Mouse (Mus musculus) embryonic facial prominence, embryonic 14.5 days (tissue): ENCODE results near the gene Ube2m. TPM values are rescaled to one million over a fixed set of nuclear protein-coding genes. Genes with fewer than 3 reads are reported as not detected.

Experiments
- ATAC-seq: fragments of 200-750 bp; cut with Nextera tagmentation; 2 replicates; pipeline ENCODE4 v1.8.0; 2017; ENCODE audit warnings: low read depth, moderate number of reproducible peaks, moderate TSS enrichment
- DNase-seq: peaks from one replicate; pipeline ENCODE4 v3.0.0-alpha.2; 2015; ENCODE audit warnings: low spot score
- H3K27ac ChIP-seq: fragments of 300-500 bp; sonication (generic); replicated peaks from 2 replicates; pipeline ENCODE4 v1.5.1; 2014; ENCODE audit warnings: low read depth, mild to moderate bottlenecking, low read length, moderate library complexity
- H3K27me3 ChIP-seq: fragments of 300-500 bp; sonication (generic); replicated peaks from 2 replicates; pipeline ENCODE4 v1.6.1; 2014; ENCODE audit warnings: low read length; ENCODE audit not compliant: control insufficient read depth, insufficient read depth
- H3K36me3 ChIP-seq: fragments of 300-500 bp; sonication (generic); 2 replicates; pipeline ENCODE4 v1.6.1; 2014; ENCODE audit warnings: low read length, mixed read lengths; ENCODE audit not compliant: control insufficient read depth, insufficient read depth
- H3K4me1 ChIP-seq: fragments of 300-500 bp; sonication (generic); 2 replicates; pipeline ENCODE4 v1.6.1; 2014; ENCODE audit warnings: antibody characterized with exemption, low read length; ENCODE audit not compliant: control insufficient read depth, insufficient read depth
- H3K4me2 ChIP-seq: fragments of 300-500 bp; sonication (generic); 2 replicates; pipeline ENCODE4 v1.6.1; 2014; ENCODE audit warnings: low read depth, mild to moderate bottlenecking, low read length, moderate library complexity, mixed read lengths
- H3K4me3 ChIP-seq: fragments of 300-500 bp; sonication (generic); 2 replicates; pipeline ENCODE4 v1.5.1; 2014; ENCODE audit warnings: low read depth, mild to moderate bottlenecking, low read length
- H3K9ac ChIP-seq: fragments of 300-500 bp; sonication (generic); 2 replicates; pipeline ENCODE4 v1.6.1; 2014; ENCODE audit warnings: low read depth, mild to moderate bottlenecking, low read length, moderate library complexity, mixed read lengths
- H3K9me3 ChIP-seq: fragments of 300-500 bp; sonication (generic); 2 replicates; pipeline ENCODE4 v1.6.1; 2016; ENCODE audit warnings: low read length; ENCODE audit not compliant: control insufficient read depth
- WGBS: fragments of 180-500 bp; shearing (Covaris S2); extraction: QIAGEN DNeasy Blood & Tissue Kit; methylation state at CpG from one replicate; pipeline ENCODE4 v1.1.7; 2014; 5-methylcytosine and 5-hydroxymethylcytosine counted together
- polyA plus RNA-seq: library from polyadenylated mRNA; unstranded; fragments of >200 nt; fragmentation: Nextera tagmentation; extraction: Ambion mirVana; gene quantifications from 2 replicates; pipeline ENCODE4 v1.2.1, GENCODE M21; 2014

Ube2m gene
- polyA plus RNA-seq, 1 experiment from 2014 or later, result 147 TPM

DNA sequence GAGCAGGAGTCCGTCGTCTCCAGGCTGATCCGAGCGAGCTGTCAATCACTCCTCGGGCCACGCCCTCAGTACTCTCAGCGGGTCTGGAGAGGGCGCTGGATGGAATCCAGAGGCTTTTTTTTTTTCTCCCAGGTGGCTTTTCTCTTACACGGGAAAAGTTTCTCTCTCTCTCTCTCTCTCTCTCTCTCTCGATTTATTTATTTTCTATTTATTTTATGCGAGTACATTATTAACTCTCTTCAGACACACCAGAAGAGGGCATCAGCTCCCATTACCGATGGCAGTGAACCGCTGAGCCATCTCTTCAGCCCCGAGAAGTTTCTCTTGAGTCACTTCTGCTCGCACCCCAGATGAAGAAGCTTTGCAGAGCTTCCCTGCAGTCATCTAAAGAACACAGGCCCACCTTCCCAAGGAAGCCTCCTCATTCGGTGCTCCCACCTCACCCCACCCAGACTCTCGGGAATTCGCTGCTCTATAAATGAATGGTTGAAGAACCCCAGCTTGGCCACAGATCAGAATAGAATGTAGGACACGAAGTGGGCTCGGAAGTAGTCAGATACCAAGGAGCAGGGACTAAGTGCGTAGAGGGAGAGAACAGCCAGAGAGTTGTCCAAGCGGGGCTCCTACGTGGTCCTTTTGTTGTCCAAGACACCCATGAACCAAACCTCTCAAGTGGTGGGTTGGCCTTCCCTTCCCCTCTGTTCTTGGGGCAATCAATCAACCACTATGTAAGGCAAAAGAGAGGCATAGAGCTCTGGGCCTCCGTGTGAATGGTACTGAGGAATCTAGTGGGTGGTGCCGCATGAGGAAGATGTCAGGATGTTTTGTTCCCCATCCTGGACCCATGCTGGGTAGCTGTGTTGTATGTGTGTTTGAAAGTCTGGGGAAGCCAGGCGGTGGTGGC is 27.8 kb downstream of the Ube2m start, which contains the start of gene Zbtb45:
Gene Zbtb45, minus strand, starts transcription at position 30 of the 904 bp plus-strand sequence.
- Histone ChIP-seq H3K9ac (peak within 1 kb of the TSS; percentile 86), H3K27me3 (no peaks in the 10 kb centered on the region), H3K4me3 (peak within 1 kb of the TSS; percentile 70), H3K9me3 (no peaks in the 10 kb centered on the region), H3K36me3 (peaks cover 27% of the 10 kb centered on the region), H3K27ac (peak within 1 kb of the TSS; percentile 96), H3K4me2 (peak within 1 kb of the TSS; percentile 86), H3K4me1 (peaks cover 9% of the 10 kb centered on the region)
- ATAC-seq (no peak), DNase-seq (no peak)
- 23% methylated on average over 24 of the region's 26 CpGs for WGBS

DNA sequence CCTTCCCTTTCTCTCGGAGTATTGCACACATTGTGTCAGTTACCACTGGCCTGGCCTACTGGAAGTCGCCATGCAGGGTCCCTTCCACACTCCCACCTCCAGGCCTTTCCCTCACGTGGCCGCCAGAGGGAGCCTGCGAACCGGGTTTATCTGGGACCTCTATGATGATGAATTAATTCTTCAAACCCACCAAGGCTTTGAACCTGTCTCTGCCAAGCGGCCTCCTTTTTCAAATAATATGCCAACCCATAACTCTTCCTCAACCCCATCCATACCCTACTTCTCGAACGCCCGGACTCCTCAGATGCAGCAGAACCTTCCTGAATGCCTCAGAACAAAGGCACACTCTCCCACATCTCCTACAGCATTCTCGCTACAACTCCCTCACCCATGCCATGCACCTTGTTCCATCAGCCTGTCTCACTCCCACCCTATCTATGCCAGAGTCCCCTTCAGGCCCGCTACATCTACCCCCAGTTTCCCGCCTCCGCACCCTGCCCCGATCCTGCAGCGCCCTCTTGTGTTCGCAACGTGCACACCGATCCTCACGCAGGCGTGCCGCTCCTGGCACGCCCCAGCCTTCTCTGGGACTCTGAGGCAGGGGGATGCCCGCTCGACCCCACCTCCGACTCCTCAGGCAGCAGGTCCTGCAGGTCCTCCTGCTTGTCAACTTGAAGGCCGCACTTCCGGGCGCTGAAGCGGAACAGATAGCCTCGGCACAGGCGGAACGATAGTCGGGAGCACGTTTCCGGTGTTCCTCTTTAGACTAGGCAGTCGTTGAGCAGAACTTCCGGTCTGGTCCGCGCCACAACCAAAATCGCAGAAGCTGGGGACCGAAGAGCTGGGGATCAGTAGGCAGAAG is 28.7 kb downstream of the Ube2m start:
- DNase-seq (peak; percentile 98), ATAC-seq (peak; percentile 92)
- Histone ChIP-seq H3K4me3 (peak overlapping the region; percentile 70), H3K9ac (peak overlapping the region; percentile 86), H3K4me1 (peaks cover 9% of the 10 kb centered on the region), H3K4me2 (peak overlapping the region; percentile 86), H3K27me3 (no peaks in the 10 kb centered on the region), H3K36me3 (peaks cover 29% of the 10 kb centered on the region), H3K27ac (peak overlapping the region; percentile 96), H3K9me3 (no peaks in the 10 kb centered on the region)
- under 1% methylated on average over 42 of the region's 42 CpGs for WGBS

- WGBS, result 57% methylated on average over 50 of the region's 57 CpGs
- Histone ChIP-seq H3K4me3 (no peak overlapping the region), H3K36me3 (peaks cover 29% of the 10 kb centered on the region), H3K27me3 (no peaks in the 10 kb centered on the region), H3K4me1 (peaks cover 9% of the 10 kb centered on the region), H3K9ac (no peak overlapping the region; the same call in 1 of the 2 replicates), H3K9me3 (no peaks in the 10 kb centered on the region), H3K27ac (no peak overlapping the region), H3K4me2 (no peak overlapping the region)
- no peak for ATAC-seq
- DNase-seq, result no peak
These were observed 30.6 kb downstream of the Ube2m start for GRCm38 (mm10) chr7:13007341-13008092.

- H3K27me3 ChIP-seq, result no peaks in the 10 kb centered on the region
- WGBS, result 87% methylated on average over 10 of the region's 10 CpGs
- H3K36me3 ChIP-seq, result peaks cover 29% of the 10 kb centered on the region
- DNase-seq (no peak), ATAC-seq (no peak)
- H3K4me1 ChIP-seq, result peaks cover 9% of the 10 kb centered on the region
- H3K9me3 ChIP-seq, result no peaks in the 10 kb centered on the region
- no peak overlapping the region for H3K9ac ChIP-seq
- H3K4me3 ChIP-seq, result no peak overlapping the region
- H3K4me2 ChIP-seq, result no peak overlapping the region
- H3K27ac ChIP-seq, result no peak overlapping the region
These were observed 31.5 kb downstream of the Ube2m start for GRCm38 (mm10) chr7:13006531-13006930.

GRCm38 (mm10) chr7:13006011-13006410 is 32.1 kb downstream of the Ube2m start:
- Histone ChIP-seq H3K4me1 (peaks cover 9% of the 10 kb centered on the region), H3K9ac (no peak overlapping the region), H3K36me3 (peaks cover 29% of the 10 kb centered on the region), H3K4me2 (no peak overlapping the region), H3K4me3 (no peak overlapping the region), H3K27me3 (no peaks in the 10 kb centered on the region), H3K9me3 (no peaks in the 10 kb centered on the region), H3K27ac (no peak overlapping the region)
- WGBS, result 87% methylated on average over 17 of the region's 17 CpGs
- DNase-seq (no peak), ATAC-seq (no peak)

DNA sequence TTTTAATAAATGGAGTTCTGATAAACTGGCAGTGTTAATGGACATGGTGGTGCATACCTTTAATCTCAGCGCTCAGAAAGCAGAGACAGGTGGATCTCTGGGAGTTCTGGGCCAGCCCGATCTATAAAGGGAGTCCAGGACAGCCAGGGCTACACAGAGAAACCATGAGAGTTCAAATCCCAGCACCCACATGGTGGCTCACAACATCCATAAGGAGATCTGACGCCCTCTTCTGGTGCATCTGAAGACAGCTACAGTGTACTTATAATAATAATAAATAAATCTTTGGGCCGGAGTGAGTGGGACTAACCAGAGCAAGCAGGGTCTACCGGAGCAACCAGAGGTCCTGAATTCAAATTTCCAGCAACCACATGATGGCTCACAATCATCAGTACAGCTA is 34.7 kb downstream of the Ube2m start:
- Histone ChIP-seq H3K27ac (no peak overlapping the region), H3K4me2 (no peak overlapping the region), H3K4me1 (0 out of 2 replicates have a peak, but pooled peaks cover 2% of the 10 kb centered on the region), H3K9me3 (no peaks in the 10 kb centered on the region), H3K27me3 (no peaks in the 10 kb centered on the region), H3K9ac (no peak overlapping the region), H3K36me3 (peaks cover 29% of the 10 kb centered on the region), H3K4me3 (no peak overlapping the region)
- 73% methylated on average over 5 of the region's 5 CpGs for WGBS
- DNase-seq, result no peak
- ATAC-seq, result no peak

DNA sequence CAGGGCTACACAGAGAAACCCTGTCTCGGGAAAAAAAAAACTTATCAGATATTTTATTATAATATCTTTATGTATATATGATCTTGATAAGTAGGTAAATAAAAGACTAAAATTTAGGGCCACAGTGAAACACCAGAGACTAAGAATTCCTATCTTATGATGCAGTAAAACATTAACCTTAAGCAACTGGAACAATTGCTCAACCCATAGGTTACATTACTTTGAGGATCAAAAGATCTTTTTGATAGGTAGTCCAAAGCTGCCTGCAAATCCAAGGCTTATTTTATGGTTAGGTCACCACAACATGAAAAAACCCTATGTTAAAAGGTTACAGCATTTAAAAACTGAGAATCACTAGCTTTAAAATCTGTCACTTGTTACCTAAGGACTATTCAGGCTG is 36.5 kb downstream of the Ube2m start:
- no peaks in the 10 kb centered on the region for H3K9me3 ChIP-seq
- no peak overlapping the region for H3K4me3 ChIP-seq
- H3K27ac ChIP-seq, result no peak overlapping the region
- no peak overlapping the region for H3K9ac ChIP-seq
- no peak for DNase-seq
- no peak overlapping the region for H3K4me2 ChIP-seq
- no peak for ATAC-seq
- no peaks in the 10 kb centered on the region for H3K27me3 ChIP-seq
- 66% methylated on average over 1 of the region's 1 CpGs for WGBS
- H3K4me1 ChIP-seq, result no peaks in the 10 kb centered on the region
- peaks cover 14% of the 10 kb centered on the region for H3K36me3 ChIP-seq

DNA sequence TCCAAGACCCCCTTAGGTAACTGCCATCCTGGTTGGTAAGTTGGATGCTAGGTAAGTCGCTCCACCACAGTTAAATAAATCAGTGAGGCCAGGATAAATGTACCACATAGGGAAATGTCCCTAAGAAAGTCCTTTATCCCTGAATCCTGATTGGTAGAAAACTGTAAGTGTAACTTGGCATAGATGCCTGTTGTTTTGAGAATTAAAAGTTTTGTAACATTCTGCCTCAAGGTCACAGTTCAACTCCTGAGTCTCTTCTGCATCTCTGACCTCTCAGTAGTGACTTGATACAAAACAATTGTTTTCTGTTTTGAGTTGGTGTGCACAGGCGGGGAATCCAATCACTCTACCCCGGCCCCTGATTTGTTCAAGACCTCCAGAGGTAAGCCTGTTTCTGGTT is 39.2 kb downstream of the Ube2m start, which contains the start of gene Trim28:
Gene Trim28, plus strand, starts transcription at position 264 of the 400 bp plus-strand sequence.
- Histone ChIP-seq H3K27me3 (no peaks in the 10 kb centered on the region), H3K9me3 (no peaks in the 10 kb centered on the region), H3K4me3 (no peak within 1 kb of the TSS), H3K36me3 (no peaks in the 10 kb centered on the region), H3K4me1 (no peaks in the 10 kb centered on the region), H3K4me2 (no peak within 1 kb of the TSS), H3K27ac (no peak within 1 kb of the TSS), H3K9ac (no peak within 1 kb of the TSS)
- DNase-seq, result no peak
- no peak for ATAC-seq
- WGBS, result 75% methylated on average over 3 of the region's 3 CpGs
